Mouse (Mus musculus) fat pad, adult 2 months (tissue): ENCODE measurements around the gene Agrp.

Experiments
- DNase-seq: peaks from one replicate; pipeline ENCODE4 v3.0.0-alpha.2; 2011; ENCODE audit warnings: low read depth, low spot score; ENCODE audit errors: extremely low read depth

The Agrp gene

DNA sequence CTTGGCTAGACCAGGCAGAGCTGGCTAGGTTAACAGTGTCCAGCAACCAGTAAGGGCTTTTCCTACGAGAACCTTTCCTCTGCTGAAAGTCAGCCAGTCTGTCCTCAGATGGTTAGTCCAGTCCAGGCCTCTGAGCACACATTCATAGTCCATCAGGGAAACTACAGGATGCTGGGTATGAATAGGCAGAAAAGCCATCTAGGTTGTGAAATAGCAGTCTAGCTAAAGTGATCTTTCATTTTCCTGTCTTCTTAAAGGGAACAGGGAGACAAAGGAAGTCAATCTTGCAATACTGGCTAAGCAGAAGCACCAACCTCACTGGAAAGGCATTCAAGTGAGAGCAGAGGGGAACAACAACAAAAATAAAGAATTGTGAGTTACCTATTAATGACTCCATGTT is 84.4 kb downstream of the Agrp start:
- DNase-seq, result no peak

DNA sequence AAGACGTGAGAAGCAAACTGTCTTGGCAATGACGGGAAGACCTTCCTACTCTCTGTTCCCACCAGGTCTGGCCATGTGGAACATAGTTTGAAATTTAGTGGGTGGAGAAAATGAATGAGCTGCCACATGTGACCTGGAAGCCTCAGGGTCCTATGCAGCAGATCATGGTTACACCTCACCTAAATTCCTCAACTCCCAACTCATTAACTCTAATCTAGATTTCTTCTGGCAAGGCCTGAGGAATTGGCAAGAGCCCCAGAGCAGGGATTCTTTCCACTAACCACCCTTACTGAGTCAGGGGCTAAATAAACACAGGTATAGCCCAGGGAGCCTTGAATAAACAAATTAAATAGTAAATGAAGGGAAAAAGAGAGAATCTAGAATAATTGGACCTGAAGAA is 85.2 kb downstream of the Agrp start:
- no peak for DNase-seq

DNA sequence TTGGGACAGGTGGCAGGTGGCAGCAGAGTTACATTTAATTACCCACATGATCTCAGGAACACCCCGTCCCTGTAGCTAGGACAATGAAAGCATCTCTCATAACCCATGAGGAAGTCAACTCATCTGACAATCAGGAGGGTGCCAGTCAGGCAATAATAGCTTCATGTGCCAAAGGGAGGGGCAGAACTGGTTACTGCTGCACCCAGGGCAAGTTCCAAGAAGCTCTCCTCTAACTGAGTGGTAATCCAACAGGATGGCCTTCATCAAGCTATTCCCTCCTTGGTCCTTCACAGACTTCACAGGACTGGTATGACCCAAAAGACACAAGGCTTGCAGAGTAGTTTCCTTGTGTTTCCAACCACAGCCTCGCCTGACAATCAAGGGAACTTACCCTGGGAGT is 87.1 kb downstream of the Agrp start:
- no peak for DNase-seq

DNA sequence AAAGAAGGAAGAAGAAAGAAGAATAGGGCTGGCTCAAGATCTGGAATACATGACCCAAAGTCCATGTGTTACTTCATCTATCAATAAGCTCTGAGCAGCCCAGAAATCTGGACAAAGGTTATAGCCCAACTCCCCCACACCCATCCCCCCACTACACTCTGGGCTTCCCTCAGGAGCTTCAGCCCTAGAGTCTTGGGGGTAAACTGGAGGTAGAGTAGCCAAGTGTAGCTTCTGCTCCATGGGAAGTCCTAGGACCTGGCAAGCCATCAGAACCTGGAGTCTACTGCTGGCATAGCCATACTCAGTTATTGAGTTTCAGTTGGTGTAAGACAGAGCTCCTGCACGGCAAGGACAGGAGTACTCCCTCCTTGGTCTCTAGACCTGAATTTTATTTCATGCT is 87.7 kb downstream of the Agrp start:
- DNase-seq, result no peak

DNA sequence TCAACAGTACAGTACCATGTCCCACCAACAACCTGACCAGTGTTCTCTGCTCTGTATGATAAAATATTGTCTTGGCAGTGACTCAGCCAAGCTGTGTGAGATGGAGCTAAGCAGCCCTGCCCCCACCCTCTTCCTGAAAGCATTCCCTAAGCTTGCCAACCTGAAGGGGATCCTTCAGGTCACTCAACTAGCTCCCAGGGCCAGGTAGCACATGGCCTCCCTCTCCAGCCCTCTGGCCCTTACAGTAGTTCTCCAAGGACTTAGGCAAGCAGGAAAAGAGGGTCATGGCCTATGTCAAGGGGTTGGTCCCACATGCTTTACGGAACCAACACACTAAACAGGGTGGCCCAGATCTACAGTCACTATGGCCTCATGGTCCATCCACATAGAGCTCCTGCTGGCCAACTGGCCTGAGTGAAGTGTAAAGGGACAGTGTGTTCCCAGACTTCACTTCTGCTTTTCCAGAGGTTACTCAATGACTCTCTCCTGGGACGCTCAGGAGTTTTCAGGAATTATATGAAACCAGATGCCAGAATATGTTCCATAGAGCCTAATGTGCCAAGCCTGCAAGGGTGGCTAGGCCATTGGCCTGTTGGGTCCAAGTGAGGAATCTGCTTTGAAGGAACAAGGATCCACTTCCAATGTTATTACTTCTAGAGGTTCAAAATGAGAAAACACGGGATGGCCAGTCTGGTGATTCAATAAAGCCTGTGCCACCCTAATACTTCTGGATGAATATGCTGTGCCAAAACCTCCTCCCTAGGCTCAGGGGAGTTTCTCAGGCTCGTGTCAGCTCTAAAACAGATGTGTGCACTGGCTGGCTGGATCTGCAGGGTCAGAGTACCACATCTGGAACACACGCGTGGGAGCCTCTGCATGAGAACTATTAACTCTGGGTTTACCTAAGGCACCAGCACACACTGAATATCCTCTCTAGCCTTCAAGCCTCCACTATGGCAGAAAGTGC is 90.5 kb downstream of the Agrp start:
- no peak for DNase-seq

DNA sequence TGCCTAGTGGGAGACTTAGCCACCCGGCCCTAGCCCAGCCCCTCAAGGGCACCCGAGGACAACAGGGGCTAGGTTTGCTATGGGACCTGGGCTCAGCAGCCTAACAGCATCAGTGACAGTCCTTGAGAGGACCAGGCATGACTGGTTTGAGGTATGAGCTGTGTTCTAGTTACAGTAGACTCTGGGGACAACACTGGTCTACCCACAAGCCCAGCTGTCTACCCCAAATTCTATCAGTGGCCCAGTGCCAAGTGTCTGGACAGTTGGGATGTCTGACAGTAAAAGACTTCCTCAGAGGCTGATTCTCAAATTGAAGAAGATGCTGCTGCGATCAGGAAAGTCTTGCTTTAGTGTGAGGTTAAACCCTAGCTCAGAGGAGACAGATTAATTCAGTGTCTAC is 91.9 kb downstream of the Agrp start:
- no peak for DNase-seq

DNA sequence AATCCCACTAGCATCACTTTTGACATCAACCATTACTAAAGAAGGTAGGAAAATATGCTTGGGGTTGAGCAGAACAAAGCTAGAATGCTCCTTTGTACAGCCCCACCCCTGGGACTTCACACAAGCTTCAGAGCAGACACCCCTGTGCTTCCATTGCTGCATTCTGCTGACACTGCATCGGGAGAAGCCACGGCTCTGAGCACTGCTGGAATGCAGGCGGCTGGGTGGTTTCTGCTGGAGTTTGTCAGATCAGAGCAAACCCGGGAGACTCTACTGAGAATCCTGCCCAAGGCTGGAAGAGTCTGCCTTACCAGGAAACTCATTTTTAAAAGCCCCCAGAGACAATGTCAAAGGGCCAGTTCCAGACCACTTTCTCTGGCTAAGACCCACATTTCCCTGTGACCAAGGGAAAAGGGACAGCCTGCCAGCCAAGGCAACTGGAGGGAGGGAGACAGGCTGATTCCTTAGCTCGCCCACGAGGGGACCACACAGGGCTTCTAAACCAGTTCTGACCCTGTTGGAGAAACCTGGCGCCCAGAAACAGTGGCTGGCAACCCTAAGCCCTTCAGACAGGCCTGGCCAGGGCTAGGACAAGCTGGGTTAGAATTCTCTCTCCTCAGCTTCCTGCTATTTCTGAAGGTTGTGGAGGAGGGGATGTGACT is 92.5 kb downstream of the Agrp start:
- DNase-seq, result no peak

DNA sequence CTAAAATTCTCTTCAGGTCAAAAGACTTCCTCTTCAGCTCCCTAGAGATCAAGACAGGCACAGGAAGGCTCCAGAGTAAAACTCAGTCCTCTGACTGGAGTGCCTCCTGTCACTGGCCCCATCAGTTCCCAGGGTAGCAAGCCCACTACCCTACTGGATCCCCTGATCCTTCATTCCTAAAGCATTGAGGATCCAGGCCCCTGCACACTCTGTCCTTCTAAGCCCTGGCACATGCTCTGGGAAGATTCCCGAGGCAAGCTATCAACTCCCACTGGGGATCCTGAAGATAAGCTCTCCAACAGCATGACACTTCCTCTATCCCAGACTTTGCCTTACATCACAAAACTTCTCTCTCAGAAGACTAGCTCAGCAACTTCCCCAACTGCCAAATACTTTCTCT is 93.5 kb downstream of the Agrp start:
- no peak for DNase-seq

DNA sequence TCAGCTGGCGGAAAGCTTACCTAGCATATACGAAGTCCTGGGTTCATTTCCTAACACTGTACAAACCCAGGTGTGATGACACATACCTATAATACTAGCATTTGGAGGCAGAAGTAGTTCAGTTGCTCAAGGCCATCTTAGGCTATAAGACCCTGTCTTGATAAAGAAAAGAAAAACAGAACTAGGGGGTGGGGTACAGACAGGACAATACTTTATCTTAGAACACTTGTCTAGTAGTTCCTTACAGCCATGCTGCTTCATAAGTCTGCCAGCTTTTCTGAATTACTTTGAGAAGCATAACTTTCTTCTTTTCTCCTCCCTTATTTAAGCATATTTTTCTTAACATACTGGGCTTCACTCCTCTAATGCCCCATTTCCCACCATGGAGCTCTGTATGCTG is 94.4 kb downstream of the Agrp start:
- no peak for DNase-seq

DNA sequence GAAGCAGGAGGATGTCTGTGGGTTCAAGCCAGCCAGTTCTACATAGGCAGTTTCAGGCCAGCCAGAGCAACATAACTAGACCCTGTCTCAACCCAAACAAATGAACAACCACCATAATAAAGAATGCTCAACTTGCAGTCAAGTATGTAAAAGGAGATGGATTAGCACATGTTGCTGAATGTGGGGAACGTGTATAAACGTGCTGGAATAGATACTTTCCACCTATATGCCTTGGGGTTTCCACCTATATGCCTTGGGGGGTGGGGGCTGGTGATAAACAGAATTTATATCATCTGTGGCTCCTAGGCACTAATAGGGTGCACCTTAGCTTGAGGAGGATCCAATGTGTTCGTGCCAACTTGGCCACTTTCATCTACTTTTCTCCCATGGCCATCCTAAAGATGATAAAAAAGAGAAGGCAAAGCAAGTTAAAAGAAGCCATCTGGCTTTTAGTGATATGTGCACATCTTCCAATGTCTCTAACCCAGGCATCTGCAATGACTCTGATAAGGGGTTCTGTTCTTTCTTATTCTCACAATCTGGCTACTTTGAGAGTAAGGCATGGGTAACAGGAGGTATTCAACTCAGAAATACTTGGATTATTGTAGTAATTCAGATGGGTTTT is 95.0 kb downstream of the Agrp start:
- no peak for DNase-seq

DNA sequence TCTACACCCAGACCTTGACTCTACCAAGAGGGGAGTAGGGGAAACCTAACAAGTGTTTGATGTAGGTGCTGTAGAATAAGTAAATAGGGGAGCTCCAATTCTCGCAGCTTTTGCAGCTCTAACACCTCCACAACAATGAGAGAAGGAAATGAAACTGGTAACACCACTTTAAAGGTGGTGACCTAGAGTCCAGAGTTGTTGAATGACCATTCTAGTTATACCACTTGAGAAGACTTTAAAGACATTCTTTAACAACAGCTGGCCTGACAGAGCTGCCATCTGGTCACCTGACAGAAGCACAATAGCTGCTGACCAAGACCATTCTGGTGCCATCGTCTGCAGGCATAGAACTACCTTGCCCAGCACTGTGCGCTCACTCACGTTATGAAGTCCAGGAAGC is 98.3 kb downstream of the Agrp start:
- DNase-seq, result no peak

DNA sequence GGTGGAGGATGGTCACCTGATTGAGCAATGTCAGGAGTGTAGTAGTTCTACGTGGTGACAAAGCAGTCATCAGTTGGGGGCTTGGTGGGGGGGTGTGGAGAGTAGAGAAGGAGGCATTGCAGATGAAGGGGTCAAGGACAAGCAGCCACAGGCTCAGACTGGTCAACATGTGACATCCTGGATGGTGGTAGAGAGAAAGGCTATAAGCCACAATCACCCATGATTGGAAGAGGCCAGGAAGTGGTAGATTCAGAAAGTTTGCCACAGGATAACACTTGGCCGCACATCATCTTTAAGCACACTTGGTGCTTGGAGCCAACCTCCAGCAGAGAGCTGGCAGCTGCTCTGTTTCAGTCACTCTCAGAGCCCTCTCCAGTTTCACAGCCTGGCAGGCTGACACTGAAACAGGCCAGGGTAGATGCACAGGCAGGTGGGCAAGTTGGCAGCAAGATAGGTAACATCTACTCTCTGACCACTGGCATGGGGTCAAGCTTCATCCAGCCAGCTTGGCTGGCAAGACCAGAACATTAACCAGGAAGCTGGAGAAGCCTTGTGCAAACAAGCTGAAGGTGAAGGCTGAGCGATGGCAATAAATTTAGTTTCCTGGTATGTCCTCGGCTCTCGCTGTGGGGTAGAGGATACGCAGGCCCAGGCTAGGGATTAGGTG is 100.0 kb downstream of the Agrp start:
- no peak for DNase-seq

DNA sequence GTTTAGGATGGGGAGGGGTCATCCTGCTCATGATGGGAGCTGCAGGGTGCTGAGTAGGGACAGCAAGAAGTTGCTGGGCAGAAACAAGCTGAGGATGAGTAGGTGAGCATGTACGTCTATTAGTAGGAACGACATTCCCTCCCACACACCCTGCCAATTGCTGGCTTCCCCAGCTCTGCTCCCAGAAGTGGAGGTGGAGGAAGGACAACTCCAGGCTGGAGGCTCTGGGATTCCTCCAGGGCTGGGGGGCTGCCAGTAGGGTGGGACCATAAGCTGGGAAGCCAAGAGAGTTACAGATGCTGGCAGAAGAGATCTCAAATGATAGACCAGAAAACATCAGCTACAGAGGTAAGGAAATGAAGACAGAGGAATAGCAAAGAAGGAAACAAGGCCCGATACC is 100.6 kb downstream of the Agrp start:
- DNase-seq, result no peak

DNA sequence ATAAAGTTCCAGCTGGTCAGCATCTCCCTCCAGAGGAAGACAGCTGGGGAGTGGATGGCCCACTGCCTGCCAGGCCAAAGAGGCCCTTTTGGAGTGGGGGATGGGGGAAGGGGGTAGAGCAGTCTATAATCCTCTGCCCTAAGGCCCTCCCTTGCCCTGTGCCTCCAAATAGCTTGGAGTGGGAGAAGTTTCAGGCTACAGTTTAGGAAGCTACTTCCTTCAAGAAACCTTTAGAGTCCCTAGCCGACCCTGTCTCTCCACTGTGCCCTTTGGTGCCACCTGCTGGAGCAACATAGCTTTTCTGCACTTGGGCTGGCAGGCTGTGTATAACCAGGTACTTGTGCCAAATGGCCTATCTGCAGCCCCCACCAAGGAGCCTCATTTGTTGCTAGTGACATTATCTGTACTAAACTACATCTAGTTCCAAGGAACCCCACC is 103.3 kb downstream of the Agrp start:
- no peak for DNase-seq

DNA sequence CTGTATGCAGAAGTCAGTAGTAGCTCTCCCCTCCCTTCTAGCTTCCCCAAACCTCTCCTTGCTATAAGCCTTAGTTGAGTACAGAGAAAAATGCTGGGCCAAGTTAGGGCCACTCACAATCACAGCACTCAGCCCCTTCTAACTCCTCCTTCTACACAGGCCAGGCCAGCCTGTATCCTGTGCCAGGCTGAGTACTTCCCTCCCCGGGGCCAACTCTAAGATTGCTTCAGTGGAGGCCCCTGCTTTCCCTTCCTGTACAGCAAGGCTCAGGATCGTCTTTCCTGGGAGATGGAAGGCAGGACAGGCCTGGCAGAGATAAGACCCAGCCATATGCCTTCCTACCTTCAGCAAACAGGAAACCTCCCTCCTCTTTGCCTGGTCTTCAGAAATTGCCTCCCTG is 103.8 kb downstream of the Agrp start:
- DNase-seq, result no peak

DNA sequence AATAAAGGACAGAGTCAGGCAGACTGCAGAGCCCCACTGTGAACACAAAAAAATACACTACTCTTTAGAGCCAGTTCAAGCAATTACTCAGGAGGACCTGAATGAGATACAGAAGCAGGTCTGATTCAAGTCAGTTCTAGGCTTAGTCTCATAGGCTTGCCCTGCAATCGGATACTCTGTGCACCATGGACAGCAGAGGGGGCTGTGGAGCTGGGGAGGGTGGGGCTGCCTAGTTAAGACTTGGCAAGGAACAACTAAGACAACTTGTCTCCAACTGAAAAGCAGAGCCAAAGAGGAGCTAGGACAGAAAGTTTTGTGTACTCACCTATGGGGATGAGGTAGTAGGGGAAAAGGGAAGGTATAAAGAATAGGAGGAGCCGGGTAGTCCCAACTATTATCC is 105.4 kb downstream of the Agrp start:
- DNase-seq, result no peak

DNA sequence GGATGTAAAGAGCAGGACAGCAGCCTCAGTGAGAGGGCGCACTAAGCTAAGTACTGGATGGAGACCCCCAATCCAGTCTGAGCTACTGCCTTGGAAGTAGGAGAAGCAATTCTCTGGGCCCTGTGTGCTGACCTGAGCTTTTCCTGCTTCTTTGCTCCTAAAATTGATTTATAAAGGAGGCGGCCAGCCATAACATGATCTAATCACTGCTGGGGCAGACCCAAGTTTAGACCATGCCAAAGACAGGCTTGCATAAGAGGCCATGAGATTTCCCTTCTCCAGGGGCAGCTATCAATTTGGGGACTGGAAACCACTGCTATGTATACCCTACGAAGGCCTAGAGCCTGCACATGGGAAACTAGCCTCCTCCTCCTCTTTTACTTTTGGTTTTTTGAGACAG is 107.9 kb downstream of the Agrp start:
- no peak for DNase-seq

DNA sequence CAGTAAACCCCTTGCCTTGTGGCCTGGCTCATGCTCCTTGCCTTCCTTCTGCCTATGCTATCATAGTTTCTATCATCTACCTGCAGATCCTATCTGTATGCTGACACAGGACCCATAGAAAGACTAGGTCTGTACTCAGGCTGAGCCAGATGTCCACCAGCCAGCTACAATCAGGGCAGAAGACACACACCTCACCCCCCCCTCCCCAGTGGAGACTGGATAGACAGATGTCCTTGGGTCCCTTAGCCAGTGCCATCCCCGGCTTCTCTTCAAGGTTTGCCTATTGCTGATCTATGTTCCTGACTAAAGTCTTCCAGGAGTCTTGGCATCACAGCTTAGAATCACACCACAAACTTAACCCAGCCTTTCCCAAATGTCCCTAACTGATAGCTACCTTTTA is 109.0 kb downstream of the Agrp start:
- no peak for DNase-seq

DNA sequence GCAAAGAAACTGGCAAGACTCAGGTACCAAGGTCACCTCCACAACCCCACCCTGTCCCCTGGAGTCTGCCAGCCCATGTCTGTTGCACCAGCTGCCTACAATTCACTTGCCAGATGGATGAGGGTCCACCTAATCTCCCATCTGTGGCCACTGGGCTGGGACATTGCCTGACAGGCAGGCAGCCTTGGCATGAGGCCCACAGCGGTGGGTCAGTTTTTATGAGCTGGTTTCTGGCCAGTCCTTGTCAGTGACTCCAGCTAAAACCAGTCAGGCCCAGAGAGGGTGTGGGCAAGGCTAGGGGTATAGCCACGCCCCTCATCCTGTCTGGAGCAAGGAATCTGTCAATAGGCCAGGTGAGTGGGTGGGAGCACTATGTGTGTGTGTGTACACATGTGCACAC is 110.1 kb downstream of the Agrp start:
- no peak for DNase-seq

DNA sequence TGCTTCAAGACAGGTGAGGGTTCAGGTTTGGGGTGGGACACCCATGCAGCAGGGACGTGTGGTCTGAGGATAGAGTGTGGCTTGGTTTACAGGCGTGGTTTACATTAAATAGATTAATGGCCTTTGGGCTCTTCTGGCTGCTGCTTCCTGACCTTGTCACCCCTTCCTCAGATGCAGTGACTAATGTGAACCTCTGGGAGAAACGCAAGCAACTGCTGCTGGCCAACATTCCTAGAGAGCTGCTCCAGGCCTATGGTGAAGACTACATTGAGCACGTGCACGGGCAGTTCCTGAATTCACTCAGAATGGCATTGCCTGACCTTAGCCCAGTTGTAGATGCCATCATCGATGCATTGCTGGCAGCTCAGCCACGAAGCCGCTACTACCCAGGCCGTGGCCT is 114.3 kb downstream of the Agrp start:
- no peak for DNase-seq

DNA sequence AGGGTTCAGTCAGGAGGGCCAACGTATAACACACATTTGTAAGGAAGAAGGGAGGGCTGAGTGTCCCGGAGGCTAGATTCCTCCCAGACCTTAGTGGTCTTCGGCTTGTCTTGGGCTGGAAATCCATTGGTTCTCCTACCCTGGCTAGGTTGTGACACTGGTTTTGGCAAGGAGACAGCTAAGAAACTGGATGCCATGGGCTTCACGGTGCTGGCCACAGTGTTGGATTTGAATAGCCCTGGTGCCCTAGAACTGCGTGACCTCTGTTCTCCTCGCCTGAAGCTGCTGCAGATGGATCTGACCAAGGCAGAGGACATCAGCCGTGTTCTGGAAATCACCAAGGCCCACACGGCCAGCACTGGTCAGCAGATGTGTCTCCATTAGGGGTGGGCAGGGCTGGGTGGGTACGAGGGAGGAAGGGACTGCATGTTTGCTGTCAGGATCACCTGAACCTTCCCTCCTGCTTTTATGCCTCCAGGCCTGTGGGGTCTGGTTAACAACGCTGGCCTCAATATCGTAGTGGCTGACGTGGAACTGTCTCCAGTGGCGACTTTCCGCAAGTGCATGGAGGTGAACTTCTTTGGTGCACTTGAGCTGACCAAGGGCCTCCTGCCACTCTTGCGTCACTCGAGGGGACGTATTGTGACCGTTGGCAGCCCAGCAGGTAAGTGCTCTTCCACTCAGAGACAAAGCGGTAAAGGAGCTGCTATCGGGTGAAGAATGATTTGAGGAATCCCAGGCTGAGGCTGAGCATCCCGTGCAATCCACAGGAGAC is 115.0 kb downstream of the Agrp start:
- DNase-seq, result no peak
